Mouse (Mus musculus) layer of hippocampus, postnatal 14 days (tissue): ENCODE measurements around the gene Kcne3. TPM values are rescaled to one million over a fixed set of nuclear protein-coding genes. Genes with fewer than 3 reads are reported as not detected.

Experiments
- DNase-seq, 2 experiments: peaks; one replicate each; pipeline ENCODE4 v3.0.0; 2021 to 2022; ENCODE audit warnings: low spot score in 2 of 2, mixed read lengths in 1 of 2
- total RNA-seq, 2 experiments: library from RNA; stranded (reverse); gene quantifications; 2 replicates each; pipeline ENCODE4 v1.2.3; 2021

Kcne3 gene
- total RNA-seq, 2 experiments from 2014 or later, result not detected

DNA sequence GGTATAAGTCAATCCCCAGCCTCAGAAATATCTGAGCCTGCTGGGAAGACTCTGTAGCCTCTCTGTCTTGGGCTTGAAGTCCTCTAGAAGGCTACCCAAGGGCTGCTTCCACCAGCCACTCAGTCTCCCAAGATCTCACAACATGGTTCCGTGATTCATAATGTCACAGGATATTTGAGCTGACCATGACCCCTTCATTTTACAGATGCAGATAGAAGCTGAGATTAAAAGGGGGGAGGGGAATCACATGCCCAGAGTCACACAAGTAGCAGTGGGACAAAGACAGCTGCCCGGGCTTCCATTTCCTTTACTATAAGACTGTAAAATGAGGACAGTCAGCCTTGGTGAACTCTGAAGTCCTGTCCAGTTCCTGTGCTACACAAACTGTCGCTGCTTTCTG is 5.3 kb downstream of the Kcne3 start:
- no peak for DNase-seq

- no peak for DNase-seq
Measured at GRCm38 (mm10) chr7:100182388-100182787, 6.1 kb downstream of the Kcne3 start.

DNA sequence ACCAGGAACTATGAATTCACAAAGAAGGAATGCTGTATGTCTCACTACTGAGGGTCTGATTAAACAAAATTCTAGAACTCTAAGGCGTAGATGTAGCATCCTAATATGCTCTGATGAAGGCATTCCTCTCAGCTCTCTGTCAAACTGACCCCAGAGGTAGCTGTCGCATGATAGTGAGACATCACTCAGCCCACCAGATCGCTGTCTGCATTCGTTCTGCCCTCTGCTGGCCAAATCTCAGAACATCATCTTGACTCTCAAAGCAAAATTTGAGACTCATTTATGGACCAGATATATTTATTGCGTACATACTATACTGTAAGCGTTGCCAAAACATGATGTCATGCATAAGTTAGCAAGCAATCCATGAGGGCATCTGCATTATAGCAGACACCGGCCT is 11.3 kb downstream of the Kcne3 start:
- DNase-seq, result peak; percentile 33 to 46

GRCm38 (mm10) chr7:100190167-100190566 is 13.9 kb downstream of the Kcne3 start:
- no peak for DNase-seq

DNA sequence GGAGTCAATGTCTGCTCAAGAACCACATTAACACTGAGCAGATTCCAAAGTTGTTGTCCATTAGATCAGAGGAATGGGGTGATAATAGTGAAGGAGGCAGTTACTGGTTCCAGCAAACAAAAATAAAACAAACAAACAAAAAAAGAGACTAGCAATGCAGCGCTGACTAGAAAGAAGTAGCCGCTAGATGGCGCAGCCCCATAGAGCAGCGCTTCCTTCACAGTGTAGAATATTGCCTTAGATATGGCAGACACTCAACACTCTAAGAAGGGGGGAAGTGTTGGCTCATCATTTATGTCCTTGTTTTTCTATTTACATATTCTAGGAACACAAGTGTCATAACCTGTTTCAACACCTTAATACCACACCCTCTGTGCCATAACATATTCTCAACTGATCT is 14.5 kb downstream of the Kcne3 start:
- DNase-seq, result peak; percentile 53 to 59

DNA sequence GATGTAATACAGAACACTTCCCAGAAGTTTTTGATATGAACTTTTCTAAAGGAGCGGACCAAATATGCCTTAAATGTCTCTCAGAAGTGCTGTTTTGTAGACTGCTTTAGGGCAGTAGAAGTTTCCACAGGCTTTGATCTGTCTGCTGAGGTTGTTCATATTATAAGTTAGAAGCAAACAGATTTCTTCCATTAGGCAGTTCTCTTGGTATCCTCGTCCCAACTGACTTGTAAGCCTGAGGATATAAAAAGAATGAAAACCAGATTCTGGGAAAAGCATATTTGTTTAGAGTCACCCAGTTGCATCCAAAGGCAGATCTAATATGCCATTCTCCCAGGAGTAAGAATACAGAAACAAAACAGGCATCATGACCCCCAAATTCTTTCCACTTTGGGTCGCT is 24.9 kb downstream of the Kcne3 start:
- DNase-seq, result no peak

- no peak for DNase-seq
Measured at GRCm38 (mm10) chr7:100203616-100204015, 27.3 kb downstream of the Kcne3 start.

DNA sequence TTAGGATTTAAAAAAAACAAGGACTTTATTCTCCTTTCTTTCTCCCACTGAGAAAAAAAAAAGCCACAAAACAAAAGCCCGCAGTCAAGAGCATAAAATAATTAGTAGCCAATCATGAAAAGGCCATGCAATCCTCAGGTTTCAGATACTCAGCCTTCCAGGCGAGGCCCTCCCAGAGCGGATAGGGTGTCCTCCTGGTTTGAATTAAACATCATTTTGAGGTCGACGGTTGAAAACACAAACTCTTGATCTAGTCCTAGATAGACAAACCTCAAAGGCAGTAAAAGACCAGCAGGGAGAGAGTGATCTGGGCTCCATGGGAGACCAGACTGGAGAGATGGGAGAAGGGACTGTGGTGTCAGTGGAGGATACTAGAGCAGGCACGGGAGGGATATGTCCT is 28.6 kb downstream of the Kcne3 start:
- DNase-seq, result no peak

DNA sequence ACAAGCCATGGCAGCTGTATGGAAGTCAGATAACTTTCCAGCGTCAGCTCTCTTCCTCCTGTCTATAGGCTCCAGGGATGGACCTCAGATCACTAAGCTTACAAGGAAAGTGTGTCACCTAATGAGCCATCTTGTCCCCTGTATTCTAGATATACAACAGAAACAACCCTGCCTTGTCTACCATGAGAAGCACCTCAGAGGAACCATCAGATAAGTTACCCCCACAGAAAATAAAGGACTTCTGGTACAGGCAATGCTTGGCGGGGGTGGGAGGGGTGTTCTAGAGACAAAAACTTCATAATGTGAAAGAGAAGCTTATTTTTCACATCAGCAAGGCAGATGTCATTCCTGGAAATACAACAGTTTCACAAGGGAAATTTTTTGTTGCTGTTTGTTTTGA is 29.8 kb downstream of the Kcne3 start:
- DNase-seq, result no peak

- DNase-seq, result no peak
Measured at GRCm38 (mm10) chr7:100207886-100208285, 31.6 kb downstream of the Kcne3 start.

DNA sequence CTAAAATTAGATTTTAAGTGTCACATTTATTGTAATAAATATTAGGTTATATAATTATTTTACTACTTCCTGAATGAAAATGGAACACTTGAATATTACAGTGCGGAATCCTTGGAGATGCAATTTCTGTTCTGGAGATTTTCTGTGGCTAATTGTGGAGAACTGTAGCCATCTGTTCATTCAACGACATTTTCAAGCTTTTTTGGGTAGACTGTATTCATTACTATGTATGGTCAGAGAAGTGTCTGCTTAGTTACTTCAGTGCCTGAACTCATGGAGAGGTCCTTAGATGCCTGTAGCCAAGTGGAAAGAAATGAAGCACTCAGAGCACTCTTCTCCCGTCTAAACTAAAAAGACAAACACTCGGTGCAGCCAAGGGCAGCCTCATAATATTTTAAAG is 38.0 kb downstream of the Kcne3 start:
- DNase-seq, result no peak

- DNase-seq, result no peak
Measured at GRCm38 (mm10) chr7:100215116-100215732, 38.9 kb downstream of the Kcne3 start.

DNA sequence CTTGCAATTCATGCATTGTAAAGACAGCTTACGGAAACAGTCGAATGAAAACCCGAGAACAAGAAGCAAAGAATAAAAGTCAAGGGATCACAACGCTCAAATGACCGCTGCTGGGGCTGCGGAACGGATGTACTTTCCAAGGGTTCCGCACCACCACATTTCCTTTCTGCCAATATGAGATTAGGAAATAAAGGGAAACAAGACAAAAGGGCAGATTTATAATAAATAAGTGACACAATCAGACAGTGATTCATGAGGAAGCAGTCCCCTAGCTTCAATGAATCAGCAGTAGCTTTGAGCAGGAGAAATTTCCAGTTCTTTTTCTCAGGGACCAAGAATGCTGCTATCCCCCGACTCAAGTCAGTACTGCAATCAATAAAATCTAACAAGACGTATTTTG is 39.7 kb downstream of the Kcne3 start:
- DNase-seq, result no peak

GRCm38 (mm10) chr7:100216601-100217565 is 40.6 kb downstream of the Kcne3 start:
- DNase-seq, result no peak

DNA sequence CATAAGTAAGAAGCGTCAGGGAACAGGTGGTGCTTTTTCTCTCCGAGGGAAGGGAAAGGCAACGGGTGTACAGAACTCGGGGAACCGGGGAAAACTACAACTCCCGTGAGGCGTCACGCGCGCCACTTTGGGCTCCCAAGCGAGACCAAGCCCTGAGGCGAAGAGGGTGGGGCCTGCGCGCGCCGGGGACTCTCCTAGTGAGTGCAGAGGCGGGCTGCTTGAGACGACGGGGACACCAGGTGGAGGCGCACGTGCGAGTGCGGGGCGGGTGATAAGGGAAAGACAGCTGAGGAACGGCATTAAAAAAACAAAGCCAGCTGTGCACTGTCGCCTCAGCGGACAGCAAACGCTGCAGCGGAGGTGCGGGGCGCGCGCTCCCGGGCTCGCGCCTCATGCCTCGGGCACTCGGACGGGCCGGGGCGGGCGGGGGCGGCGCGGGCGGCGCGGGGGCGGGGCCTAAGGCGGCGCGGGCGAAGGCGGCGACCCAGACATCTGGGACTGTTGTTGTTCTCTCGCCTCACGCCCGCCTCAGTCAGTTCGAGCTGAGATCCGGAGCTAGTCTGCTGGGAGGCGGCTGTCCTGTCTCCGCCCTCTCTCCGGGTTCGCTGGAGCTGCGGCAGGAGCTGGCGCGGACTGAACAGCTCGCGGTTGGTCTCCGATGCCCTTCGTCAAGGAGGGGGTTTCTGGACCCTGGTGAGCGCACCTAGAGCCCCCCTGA is 51.0 kb downstream of the Kcne3 start, which contains the start of gene Pgm2l1:
Gene Pgm2l1, plus strand, starts transcription at position 237 of the 718 bp plus-strand sequence.
- peak; percentile 95 to 96 for DNase-seq

DNA sequence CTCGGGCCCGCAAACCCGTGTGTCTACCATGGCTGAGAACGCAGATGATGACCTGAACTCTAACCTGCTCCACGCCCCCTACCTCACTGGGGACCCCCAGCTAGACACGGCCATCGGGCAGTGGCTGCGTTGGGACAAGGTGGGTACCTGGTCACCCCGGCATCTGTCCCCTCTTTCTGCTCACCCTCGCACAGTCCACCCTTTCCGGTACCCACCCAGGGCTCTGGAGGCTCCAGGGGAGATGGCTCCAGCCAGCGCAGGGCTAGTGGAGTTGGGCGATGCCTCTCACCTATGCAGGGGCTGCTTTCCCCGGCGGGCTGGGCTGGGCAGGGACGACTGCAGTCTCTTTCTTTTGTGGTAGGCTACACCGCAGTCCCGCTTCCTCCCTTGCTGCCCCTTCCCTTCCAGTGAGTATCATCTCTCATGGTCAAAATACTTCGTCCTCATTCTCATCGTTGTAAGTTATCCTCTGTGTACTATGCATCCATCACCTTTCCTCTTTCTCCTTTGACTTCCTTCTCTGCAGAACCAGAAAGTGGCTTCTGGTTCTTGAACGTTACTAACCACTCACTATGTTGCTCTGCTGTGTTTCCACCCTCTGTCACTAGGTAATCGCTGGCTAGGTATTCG is 51.7 kb downstream of the Kcne3 start:
- DNase-seq, result no peak

DNA sequence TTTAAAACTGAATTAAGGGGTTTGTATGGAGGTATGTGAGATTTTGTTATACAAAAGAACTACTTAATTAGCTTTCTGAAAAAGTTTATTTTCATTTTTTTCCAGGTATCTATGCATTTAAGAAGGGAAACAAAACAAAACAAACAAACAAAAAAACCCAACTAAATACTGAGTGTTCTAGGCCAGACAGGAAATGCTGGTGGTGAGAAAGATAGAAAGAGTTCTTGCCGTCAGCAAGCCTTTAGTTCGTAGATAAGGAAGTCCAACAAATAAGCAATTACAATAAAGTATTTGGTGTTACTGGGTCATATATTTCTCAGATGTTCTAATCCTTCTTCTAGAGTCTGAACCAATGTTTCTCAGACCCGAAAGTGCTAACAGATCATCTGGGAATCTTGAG is 52.7 kb downstream of the Kcne3 start:
- DNase-seq, result no peak

DNA sequence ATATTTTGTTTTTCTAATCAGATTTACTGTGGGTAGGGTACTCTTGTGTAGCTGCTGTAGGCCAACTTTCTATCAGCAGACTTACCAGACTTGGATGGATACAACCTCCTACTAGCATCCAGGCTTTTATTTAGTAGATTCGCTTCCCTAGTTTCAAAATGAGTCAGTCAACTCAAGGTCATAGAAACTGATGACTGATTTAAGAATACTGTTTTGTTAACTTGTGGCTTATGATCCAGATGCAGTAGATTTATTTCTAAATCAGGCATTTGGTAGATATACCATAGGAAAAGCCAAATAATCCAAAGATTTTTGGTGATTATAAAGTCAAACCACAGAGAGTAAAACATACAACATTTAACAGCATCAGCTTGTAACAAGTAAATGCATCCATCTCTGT is 54.3 kb downstream of the Kcne3 start:
- no peak for DNase-seq

- DNase-seq, result no peak
Measured at GRCm38 (mm10) chr7:100231661-100232060, 55.4 kb downstream of the Kcne3 start.

DNA sequence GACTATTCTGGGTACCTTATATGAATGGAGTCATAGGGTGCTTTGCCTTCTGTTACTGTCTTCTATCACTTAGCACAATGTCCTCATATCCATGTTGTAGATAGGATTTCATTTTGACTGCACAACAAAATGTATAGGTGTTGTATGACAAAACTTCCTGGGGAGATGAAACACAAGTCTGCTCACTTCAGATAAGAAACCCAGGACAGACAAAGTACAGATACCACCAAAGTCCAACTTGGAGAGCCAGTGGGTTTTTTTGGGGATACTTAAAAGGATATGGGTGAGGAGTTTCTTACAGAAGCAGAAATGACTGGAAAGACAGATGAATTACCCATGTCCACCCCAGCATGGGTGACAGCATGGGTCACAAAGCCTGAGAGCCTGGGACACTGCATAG is 57.4 kb downstream of the Kcne3 start:
- DNase-seq, result no peak
